Mouse (Mus musculus) cerebellum, adult 11 months (tissue): ENCODE data around the gene Magi2.
"Not testable (repeated sequence)": the region's sequence is repeated elsewhere in the genome, so short reads cannot be mapped to it uniquely, and the experiment has no call there.

ENCODE experiments used
- DNase-seq: peaks from one replicate; pipeline ENCODE4 v3.0.0; 2022

The Magi2 gene

DNA sequence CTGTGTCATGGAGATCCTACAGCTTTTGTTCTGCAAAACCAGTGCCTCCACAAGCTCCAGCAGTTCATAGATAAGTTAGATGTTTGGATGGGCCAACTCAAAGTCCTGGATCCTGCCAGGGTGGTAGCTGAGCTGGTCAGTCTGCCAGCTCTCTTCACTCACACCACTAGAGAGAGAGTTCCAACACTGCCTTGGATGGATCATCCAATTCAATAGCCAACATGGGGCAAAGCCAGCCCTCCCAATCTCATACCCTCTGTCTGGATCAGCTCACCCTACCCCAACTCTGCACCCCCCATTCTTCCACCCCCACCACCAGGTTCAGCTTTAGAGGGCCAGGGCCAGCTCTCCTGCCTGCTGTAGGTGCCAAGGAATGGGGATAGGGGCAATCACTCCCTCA is 235.7 kb downstream of the Magi2 start:
- no peak for DNase-seq

- peak; percentile 11 for DNase-seq
These were observed 238.5 kb downstream of the Magi2 start for GRCm38 (mm10) chr5:19465383-19465782.

DNA sequence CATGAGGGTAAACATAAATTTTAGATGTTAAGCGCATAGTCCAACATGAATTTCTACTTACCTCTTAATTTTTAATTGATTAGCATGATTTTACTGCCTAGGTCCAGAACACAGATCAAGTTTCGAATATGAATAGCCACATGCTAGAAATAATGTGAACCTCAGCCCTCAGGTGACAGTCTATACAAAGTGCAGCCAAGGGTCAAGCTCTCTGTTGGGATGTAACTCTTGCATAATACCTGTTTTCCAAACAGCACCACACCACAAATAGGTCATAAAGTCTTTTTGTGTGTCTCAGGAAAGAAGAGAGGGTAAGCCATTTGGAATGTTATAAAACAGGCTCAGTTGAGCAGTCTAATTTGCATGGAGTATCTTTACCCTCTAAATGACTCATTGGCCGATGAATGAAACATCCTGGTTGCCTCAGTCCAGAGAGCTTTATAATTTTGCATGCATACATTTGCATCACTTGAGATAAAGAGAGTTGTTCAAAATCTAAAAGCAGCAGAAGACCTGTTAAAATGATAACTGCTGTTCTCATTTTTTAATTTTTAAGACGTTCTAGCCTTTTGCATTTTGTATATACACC is 246.1 kb downstream of the Magi2 start:
- no peak for DNase-seq

DNA sequence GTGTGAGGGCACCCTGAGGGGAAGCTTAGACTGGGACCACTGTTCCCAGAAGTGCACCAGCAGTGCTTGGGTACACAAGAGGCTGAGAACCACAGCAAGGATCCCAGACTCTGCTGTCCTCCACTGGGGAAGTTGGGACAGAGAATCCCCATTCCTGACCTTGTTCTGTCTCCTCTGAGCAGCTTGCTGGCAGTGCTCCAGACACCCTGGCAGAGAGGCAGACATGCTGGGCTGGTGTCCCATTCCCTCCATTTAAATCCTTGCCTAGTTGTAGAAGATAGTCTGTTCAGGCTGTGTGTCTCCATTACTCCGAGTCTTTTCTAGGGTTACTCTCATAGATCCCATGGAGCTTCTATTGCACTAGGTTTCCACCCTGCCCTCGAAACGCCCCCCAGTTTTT is 256.1 kb downstream of the Magi2 start:
- peak; percentile 64 for DNase-seq

DNA sequence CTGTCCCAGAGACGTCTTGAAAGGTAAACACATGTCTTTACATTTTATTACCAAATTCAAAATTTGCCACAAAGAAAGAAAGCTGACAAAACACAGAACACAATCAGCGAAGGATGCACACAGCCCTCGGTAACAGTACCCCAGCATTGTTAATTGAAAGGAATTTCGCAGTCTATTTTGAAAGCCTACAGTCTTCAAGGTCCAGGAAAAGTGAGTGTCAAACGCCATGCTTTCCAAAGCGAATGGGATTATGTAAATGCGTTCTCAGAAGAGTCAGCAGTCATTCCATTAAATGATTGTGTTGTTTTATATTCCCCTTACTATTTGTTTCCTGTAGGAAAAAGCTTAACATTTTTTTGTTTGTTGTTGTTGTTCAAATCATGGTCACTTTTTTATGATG is 261.1 kb downstream of the Magi2 start:
- DNase-seq: no peak

DNA sequence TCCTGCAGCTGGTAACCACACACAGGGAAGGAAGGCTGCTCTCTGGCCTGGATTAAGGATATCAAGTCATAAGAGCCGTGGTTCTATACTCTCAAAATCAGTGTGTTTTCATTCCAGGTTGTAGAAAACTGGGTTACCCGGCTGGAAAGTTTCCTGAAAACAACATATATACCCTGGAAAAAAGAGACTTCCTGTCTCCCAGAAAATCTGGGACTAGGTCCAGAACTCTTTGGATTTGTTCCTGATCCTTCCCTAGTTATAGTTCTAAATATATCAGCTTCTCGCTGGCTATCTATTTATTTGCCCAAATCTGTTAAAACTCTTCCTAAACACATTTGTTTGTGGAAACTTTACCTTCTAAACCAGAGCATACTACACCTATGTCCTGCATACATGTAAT is 274.2 kb downstream of the Magi2 start:
- no peak for DNase-seq

DNA sequence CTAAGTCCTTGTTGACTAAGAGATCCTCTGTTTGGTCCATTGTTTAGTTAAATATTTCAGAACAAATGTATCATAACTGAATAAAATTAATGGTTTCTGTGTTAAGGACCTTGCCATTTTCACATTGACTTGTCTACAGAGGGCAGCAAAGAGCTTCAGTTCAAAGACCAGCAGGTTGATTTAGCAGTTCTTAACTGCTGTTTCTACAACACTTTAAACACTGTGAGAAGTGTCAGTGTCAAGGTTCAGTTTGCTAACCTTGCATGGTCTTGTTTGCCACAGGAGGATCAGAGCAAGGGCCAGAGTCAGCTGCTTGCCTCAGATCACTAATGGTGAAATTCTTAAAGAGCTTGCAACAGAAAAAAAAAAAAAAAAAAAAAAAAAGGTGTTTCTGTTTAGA is 295.3 kb downstream of the Magi2 start:
- peak; percentile 5 for DNase-seq

DNA sequence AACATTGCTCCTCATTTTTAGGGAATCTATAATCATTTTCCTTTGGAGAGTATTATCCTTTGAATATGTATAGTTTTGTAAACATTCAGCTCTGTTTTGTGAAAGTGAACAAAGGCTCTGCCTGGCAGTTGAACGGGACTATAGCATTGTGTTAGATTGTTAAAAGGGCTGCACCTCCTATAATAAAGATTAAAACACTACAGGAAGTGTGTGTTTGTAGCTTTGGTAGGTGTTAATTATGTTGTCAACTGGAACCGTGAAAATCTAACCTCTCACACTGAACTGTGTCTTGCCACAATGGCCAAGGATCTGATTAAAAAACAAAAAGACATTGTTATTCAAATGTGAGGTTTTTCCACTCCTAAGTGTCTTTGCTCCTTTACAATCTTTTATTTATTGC is 312.5 kb downstream of the Magi2 start:
- no peak for DNase-seq

GRCm38 (mm10) chr5:19546424-19546823 is 319.6 kb downstream of the Magi2 start:
- DNase-seq: no peak

- DNase-seq: no peak
These were observed 320.1 kb downstream of the Magi2 start for GRCm38 (mm10) chr5:19546900-19547299.

DNA sequence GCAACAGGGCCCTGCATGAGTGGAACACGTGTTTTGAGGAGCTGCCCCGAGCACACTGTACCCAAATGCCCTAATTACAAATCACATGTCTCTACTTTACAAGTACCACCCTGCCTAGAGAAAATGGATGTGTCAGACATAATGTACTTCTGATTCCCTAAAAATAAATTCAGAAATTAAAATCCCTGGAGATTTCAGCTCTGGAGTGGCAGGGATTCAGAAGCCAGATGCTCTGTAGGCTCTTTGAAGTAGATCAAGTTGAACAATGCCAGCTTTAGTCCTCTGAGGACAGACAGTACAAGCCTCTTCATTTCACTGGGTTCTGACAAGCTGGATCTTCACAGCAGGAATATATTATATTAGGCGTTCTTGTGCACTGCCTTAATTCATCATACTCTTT is 326.7 kb downstream of the Magi2 start:
- no peak for DNase-seq

- no peak for DNase-seq
These were observed 338.8 kb downstream of the Magi2 start for GRCm38 (mm10) chr5:19565636-19566035.

GRCm38 (mm10) chr5:19566136-19566535 is 339.3 kb downstream of the Magi2 start:
- DNase-seq: not testable (repeated sequence)

- no peak for DNase-seq
These were observed 380.9 kb downstream of the Magi2 start for GRCm38 (mm10) chr5:19607700-19608099.

- no peak for DNase-seq
These were observed 385.0 kb downstream of the Magi2 start for GRCm38 (mm10) chr5:19611788-19612187.

GRCm38 (mm10) chr5:19621678-19622077 is 394.8 kb downstream of the Magi2 start:
- no peak for DNase-seq

DNA sequence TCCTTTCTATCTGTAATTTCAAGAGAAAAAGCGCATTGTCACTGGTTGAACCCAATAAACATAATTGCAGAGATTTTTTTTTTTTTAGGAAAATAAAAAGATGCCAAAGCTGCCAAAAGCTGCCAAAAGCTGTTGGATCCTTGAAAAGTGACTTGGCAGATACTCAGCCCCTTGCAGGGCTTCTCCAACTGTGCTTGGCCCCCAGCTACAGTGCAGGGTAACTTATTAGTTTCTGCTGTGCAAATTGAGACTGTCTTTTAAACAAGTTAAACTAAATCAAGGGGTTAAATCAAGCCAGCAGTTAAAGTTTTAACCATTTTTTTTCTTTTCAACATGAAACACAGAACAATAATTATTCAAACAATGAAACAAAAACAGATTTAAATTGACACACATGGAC is 407.1 kb downstream of the Magi2 start:
- peak; percentile 8 for DNase-seq

- no peak for DNase-seq
These were observed 411.0 kb downstream of the Magi2 start for GRCm38 (mm10) chr5:19637789-19638188.

DNA sequence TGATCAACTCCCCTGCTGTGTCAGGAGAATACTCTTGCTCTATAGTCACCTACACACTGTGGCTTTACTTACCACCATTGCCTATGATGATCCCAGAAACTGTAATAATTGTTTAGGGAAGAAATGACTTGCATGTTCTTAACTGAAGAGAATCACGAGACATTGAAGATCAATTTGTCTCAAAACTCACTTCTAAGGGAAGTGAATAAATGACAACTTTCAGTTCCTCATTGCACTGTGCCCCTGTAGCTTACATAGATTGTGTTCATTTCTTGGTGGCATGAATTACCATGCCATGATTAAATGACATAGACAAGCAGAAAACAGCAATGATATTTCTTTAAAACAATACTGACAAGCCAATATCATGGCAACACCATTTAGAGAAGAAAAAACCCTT is 429.1 kb downstream of the Magi2 start:
- DNase-seq: no peak

- DNase-seq: no peak
These were observed 439.6 kb downstream of the Magi2 start for GRCm38 (mm10) chr5:19666416-19666815.

GRCm38 (mm10) chr5:19717296-19717695 is 490.5 kb downstream of the Magi2 start:
- no peak for DNase-seq

DNA sequence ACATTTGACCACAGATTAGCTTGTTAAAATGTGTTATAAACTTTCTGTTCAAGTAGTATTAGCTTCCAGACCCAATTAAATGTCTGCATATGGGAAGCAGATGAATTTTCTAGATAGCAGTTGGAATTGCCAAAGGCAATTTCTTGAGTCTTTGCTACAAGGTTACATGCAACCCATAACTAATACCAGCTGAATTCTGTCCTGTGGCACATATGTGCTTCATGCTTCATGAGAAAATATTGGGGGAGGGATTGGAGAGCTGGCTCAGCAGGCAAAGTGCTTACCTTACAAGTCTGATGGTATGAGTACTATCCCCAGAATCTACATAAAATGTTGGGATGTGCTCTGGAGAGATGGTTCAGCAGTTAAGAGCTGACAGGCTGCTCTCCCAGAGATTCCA is 499.4 kb downstream of the Magi2 start:
- no peak for DNase-seq

GRCm38 (mm10) chr5:19745376-19745775 is 518.5 kb downstream of the Magi2 start:
- DNase-seq: no peak

DNA sequence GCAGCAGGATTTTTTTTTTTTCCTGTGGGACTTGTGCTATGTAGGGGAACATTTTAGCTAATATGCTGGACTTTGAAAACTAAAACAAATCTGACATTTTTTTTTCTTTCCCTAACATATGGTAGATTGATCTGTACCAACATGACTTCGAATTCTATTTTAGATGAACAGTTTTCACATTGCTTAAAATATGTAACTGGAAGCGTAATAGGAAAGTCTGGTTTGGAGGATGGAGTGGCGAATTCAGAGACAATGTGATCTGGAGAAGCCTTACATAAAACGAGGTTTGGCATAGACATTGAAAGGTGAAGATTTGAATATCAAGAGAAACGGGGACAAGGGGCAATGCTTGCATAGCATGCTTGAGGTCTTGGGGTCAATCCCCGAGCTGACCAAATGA is 519.1 kb downstream of the Magi2 start:
- DNase-seq: no peak

DNA sequence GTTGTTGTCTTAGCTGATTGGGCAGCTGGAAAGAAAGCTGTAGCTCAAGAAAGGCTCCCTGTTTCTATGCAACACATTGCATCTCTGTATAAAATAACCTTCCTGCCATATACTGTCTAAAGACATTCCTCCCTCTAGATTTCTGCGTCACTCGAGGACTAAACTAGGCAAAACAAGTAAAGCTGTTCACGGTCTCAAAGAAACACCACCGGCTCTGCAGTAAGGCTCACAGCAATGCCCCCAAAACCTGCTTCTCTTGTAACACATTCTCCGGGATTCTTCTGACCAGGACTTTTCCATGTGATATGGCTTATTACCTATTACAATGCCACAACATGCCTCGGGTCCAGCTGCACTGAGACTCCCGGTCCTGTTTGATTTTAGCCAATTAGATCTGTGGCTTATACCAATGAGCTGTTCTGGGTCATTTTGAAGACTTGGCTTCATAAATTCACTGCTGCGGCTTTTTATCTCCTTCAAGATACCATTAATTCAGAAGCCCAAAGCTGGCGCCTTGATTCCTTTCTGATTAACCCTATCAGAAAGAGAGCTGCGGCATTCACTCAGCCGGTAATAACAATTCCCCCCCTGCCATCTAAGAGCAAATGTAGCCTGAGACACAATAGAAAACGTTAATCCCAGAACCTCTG is 520.2 kb downstream of the Magi2 start:
- DNase-seq: no peak
